Mouse (Mus musculus) E14TG2a.4 (cell line): Measurements from ENCODE around the gene Ets1.

ENCODE experiments used
- CTCF ChIP-seq: conservative IDR thresholded peaks from 2 replicates; pipeline ENCODE4 v1.5.1; 2014; ENCODE audit warnings: low read length
- NANOG ChIP-seq: IDR thresholded peaks from 2 replicates; pipeline ENCODE4 v1.6.1; 2014; ENCODE audit warnings: borderline replicate concordance, low read length, mixed read lengths
- POU5F1 ChIP-seq: IDR thresholded peaks from 2 replicates; pipeline ENCODE4 v1.6.1; 2014; ENCODE audit warnings: low read length, borderline replicate concordance

DNA sequence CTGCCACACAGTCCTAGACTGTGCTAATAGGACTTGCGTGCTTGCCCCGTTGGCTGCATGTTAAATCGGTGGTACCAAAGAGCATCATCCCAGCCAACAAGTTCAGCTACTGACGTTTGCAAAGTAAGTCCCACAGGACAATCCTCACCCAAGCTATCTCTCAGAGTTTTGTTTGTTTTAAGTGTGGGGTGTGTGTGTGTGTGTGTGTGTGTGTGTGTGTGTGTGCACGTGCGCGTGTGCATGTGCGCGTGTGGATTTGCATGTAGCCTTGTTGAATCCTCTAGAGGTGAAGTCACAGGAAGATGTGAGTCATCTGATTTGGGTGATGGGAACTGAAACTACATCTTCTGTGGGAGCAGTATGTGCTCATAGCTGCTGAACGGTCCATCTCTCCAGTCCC lies 16.1 kb downstream of the Ets1 start:
- TF ChIP-seq CTCF (no peak), NANOG (no peak), POU5F1 (no peak)
